8 mouse cellular contexts compared by ENCODE assay signal in the genomic region with DNA sequence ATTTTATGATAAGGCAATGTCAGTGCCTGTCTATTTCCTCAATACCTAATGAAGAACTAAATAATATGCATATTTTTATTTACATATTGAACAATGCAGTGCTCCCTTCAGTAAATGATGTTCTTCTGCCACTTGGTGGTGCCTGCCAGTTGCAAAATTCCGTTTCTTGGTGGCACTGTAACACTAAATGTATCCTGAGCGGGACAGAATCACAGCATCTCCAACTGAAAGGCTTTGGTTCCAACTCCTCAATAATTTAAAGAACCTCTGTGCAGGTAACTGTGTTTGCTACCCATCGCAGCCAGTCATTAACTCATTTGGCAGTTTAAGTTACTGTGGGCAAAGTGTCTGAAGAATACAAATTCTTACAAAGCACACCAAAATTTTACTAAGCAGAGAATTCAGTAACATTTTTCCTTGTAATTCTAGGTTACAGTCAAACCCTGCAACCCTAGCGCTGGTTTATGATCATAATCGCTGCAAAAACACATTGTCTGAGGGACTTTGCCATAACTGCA. TPM values are rescaled to one million over a fixed set of nuclear protein-coding genes. Genes with fewer than 3 reads are reported as not detected.
A peak's percentile ranks its signal among the peaks of the same experiment; 100 is the strongest.
DNase-seq lines count a peak whose midpoint lies in the region; ATAC-seq lines count a peak whose summit lies in the region.

No protein-coding gene starts in this region.

- no peak for ATAC-seq in hindbrain, embryonic 13.5 days (ENCODE audit: low FRiP score)
- no peak for ATAC-seq in midbrain, embryonic 11.5 days (ENCODE audit: low FRiP score)
- no peak for ATAC-seq in granulocyte monocyte progenitor cell, adult 5-6 weeks (replicated peaks; ENCODE audit: poor library complexity, severe bottlenecking)
- ATAC-seq in inflammation-experienced regulatory T-cells, adult 6 months, result no peak
- ATAC-seq in erythroblast, adult 5-6 weeks (replicated peaks; ENCODE audit: low FRiP score, poor library complexity, severe bottlenecking), result no peak

- peak; percentile 33 for DNase-seq in Muller cell, postnatal 12 days (ENCODE audit: inconsistent ontology term)
- DNase-seq in cerebellum, postnatal 14 days, result peak; percentile 35 to 63
- no peak for DNase-seq in midbrain, embryonic 11.5 days (ENCODE audit: low spot score, missing footprints)
- DNase-seq in gastrocnemius, adult 18-20 months (ENCODE audit: low spot score), result no peak

- H3K4me3 ChIP-seq in hindbrain, embryonic 13.5 days, result peak overlapping the region; percentile 83
- peak overlapping the region; percentile 67; the same call in 1 of the 2 replicates for H3K4me3 ChIP-seq in midbrain, embryonic 11.5 days (ENCODE audit: low read depth, low read length)

- H3K4me1 ChIP-seq in hindbrain, embryonic 13.5 days (replicated peaks), result peaks cover 8% of the 10 kb centered on the region
- H3K4me1 ChIP-seq in midbrain, embryonic 11.5 days (ENCODE audit: control insufficient read depth, insufficient read depth, low read length), result peaks cover 4% of the 10 kb centered on the region; the same call in 1 of the 2 replicates

- H3K9me3 ChIP-seq in hindbrain, embryonic 13.5 days, result no peaks in the 10 kb centered on the region
- no peaks in the 10 kb centered on the region for H3K9me3 ChIP-seq in midbrain, embryonic 11.5 days (ENCODE audit: control insufficient read depth, low read length)

- H3K27me3 ChIP-seq in hindbrain, embryonic 13.5 days, result 0 out of 2 replicates have a peak, but pooled peaks cover 3% of the 10 kb centered on the region
- H3K27me3 ChIP-seq in midbrain, embryonic 11.5 days (ENCODE audit: control insufficient read depth, insufficient read depth, low read length), result peaks cover 22% of the 10 kb centered on the region

- peak overlapping the region; percentile 78 for H3K4me2 ChIP-seq in hindbrain, embryonic 13.5 days
- H3K4me2 ChIP-seq in midbrain, embryonic 11.5 days, result peak overlapping the region; percentile 89; the same call in 1 of the 2 replicates

- H3K36me3 ChIP-seq in hindbrain, embryonic 13.5 days, result no peaks in the 10 kb centered on the region
- no peaks in the 10 kb centered on the region for H3K36me3 ChIP-seq in midbrain, embryonic 11.5 days (ENCODE audit: control insufficient read depth, insufficient read depth, low read length)

- peak overlapping the region; percentile 85 for H3K9ac ChIP-seq in hindbrain, embryonic 13.5 days
- no peak overlapping the region for H3K9ac ChIP-seq in midbrain, embryonic 11.5 days (ENCODE audit: low read length)

- peak overlapping the region; percentile 97 for H3K27ac ChIP-seq in hindbrain, embryonic 13.5 days
- H3K27ac ChIP-seq in midbrain, embryonic 11.5 days (ENCODE audit: low read depth, low read length), result no peak overlapping the region

- WGBS in hindbrain, embryonic 13.5 days, result 37% methylated on average over 5 of the region's 5 CpGs
- 39% methylated on average over 5 of the region's 5 CpGs for WGBS in midbrain, embryonic 11.5 days

RNA-seq across cellular contexts. Expression of gene Tmeff2, which starts 24.4 kb away (rescaled TPM):
- polyA plus RNA-seq in hindbrain, embryonic 13.5 days (2015; fragmentation: Nextera tagmentation; extraction: Ambion mirVana), result 64.7 and 78.6 TPM in 2 replicates
- 7.0 and 8.0 TPM in 2 replicates for polyA plus RNA-seq in midbrain, embryonic 11.5 days (2014; fragmentation: Nextera tagmentation; extraction: Ambion mirVana)
- total RNA-seq in granulocyte monocyte progenitor cell, adult 5-6 weeks (2014; fragmentation: Nextera tagmentation), result not detected in 2 replicates
- not detected in 2 replicates for total RNA-seq in granulocyte monocyte progenitor cell, adult 5-6 weeks (2017)
- not detected for polyA plus RNA-seq in inflammation-experienced regulatory T-cells, adult 6 months (2017; shearing (Covaris generic))
- not detected in 2 replicates for total RNA-seq in erythroblast, adult 5-6 weeks (2015; ENCODE audit: low replicate concordance)
- not detected in 2 replicates for total RNA-seq in erythroblast, adult 5-6 weeks (2017; ENCODE audit: low replicate concordance)
- 1 to 10 TPM in 1 of 2 experiments, under 1 TPM in 1; 0.98 to 1.2 TPM for total RNA-seq in gastrocnemius, adult 18-20 months (2021)

Comparison
In these comparisons a context has a peak if more than half of its experiments do, and no peak if none do; other contexts are left out.
1. DNase-seq: peak in Muller cell, postnatal 12 days (single experiment) and cerebellum, postnatal 14 days (2 of 2); none in midbrain, embryonic 11.5 days (single experiment) and gastrocnemius, adult 18-20 months (single experiment).